Mouse (Mus musculus) kidney, adult 11 months (tissue): ENCODE measurements at regions not wholly inside any gene's neighbourhood (a gene's known extent, or its start where the extent isn't known, plus 50 kb on each side); places are given as distances from the start of the nearest gene placed in this dataset.

Source experiments
- DNase-seq: peaks from one replicate; pipeline ENCODE4 v3.0.0; 2022

DNA sequence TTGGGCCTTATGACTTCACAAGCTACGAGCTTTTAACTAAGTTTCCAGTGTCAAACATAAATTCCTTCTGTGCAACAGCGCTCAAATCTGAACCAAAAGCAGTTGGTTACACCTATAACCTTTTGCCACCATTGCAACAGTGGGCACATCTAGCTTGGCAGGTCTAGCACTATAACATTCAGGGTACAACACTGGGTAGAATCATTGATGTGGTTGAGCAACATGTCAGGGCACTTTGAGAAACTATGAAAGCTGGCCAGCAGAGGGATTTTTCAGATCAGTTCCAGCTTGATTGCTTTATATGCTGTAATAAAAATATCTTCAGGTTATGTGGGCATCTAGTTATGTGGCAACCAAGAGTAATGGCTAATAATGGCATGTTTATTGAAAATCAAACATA, 63.8 kb upstream of the Slc7a11 start:
- DNase-seq = no peak
